ENCODE assay signal across 11 mouse cellular contexts in genomic region chr7:127767671-127768345, GRCm38 (mm10). TPM values are rescaled to one million over a fixed set of nuclear protein-coding genes. Genes with fewer than 3 reads are reported as not detected.
A peak's percentile ranks its signal among the peaks of the same experiment; 100 is the strongest.
DNase-seq lines count a peak whose midpoint lies in the region; ATAC-seq and TF ChIP-seq lines count a peak whose summit lies in the region.
"Had no signal": no experiment of that assay in that cellular context is flagged by ENCODE, and none has a peak within 500 bp of the region (broad histone marks: within the 10 kb centered on the region; RNA-seq: fewer than 3 reads in every experiment).

No protein-coding gene starts in this region.

- no peak overlapping the region for H3K4me3 ChIP-seq in heart, embryonic 12.5 days
- H3K4me3 ChIP-seq in heart, adult 2 months: no peak overlapping the region
- no peak overlapping the region for H3K4me3 ChIP-seq in spleen, adult 2 months (ENCODE audit: extremely low read depth, insufficient read depth, insufficient read length)
- no peak overlapping the region for H3K4me3 ChIP-seq in forebrain, postnatal 0 days (ENCODE audit: low read depth, low read length)
- no peak overlapping the region for H3K4me3 ChIP-seq in midbrain, embryonic 14.5 days (replicated peaks; ENCODE audit: low read depth, low read length)

- TF ChIP-seq CTCF in heart, adult 2 months (IDR thresholded peaks at IDR 0.05): no peak
- TF ChIP-seq CTCF in spleen, adult 2 months (IDR thresholded peaks at IDR 0.05; ENCODE audit: extremely low read depth, insufficient read depth, insufficient read length, insufficient replicate concordance): no peak
- TF ChIP-seq CTCF in forebrain, postnatal 0 days (IDR thresholded peaks at IDR 0.05; ENCODE audit: low read depth): no peak

- peaks cover 3% of the 10 kb centered on the region; the same call in 1 of the 2 replicates for H3K27me3 ChIP-seq in heart, embryonic 12.5 days (replicated peaks)
- H3K27me3 ChIP-seq in heart, adult 2 months (ENCODE audit: control insufficient read depth, insufficient read depth, low read length): no peaks in the 10 kb centered on the region
- no peaks in the 10 kb centered on the region for H3K27me3 ChIP-seq in spleen, adult 2 months (ENCODE audit: control insufficient read depth, insufficient read depth, low read length)
- H3K27me3 ChIP-seq in forebrain, postnatal 0 days (ENCODE audit: insufficient read depth, low read length): no peaks in the 10 kb centered on the region
- no peaks in the 10 kb centered on the region for H3K27me3 ChIP-seq in midbrain, embryonic 14.5 days (ENCODE audit: control insufficient read depth, insufficient read depth, low read length)

- no peak for DNase-seq in heart, adult 2 months
- no peak for DNase-seq in spleen, adult 2 months (ENCODE audit: low read depth in 1 of 2, low spot score in 2 of 2)
- DNase-seq in spleen, adult 12 weeks (ENCODE audit: low spot score): no peak
- DNase-seq in forebrain, postnatal 0 days: no peak
- DNase-seq in midbrain, embryonic 14.5 days: no peak
- no peak for DNase-seq in lung, postnatal 36 days
- DNase-seq in T-cell, adult 2 months (ENCODE audit: low spot score): no peak
- DNase-seq: heart, adult 18-20 months had no signal

- ATAC-seq in heart, embryonic 12.5 days (ENCODE audit: insufficient number of reproducible peaks, low FRiP score): no peak
- ATAC-seq in forebrain, postnatal 0 days: no peak
- ATAC-seq in midbrain, embryonic 14.5 days (ENCODE audit: low FRiP score, low TSS enrichment): no peak

- H3K9me3 ChIP-seq in heart, embryonic 12.5 days (replicated peaks): no peaks in the 10 kb centered on the region
- H3K9me3 ChIP-seq in forebrain, postnatal 0 days (ENCODE audit: low read length): no peaks in the 10 kb centered on the region
- no peaks in the 10 kb centered on the region for H3K9me3 ChIP-seq in midbrain, embryonic 14.5 days (ENCODE audit: control insufficient read depth, low read length)

- H3K79me2 ChIP-seq in heart, adult 2 months (replicated peaks; ENCODE audit: control insufficient read depth, insufficient read depth, low read length): no peaks in the 10 kb centered on the region

- no peak overlapping the region for H3K9ac ChIP-seq in heart, embryonic 12.5 days
- H3K9ac ChIP-seq in heart, adult 2 months (ENCODE audit: low read depth, low read length): no peak overlapping the region
- H3K9ac ChIP-seq in forebrain, postnatal 0 days: no peak overlapping the region
- no peak overlapping the region for H3K9ac ChIP-seq in midbrain, embryonic 14.5 days (replicated peaks; ENCODE audit: low read length)

- WGBS in heart, embryonic 12.5 days: 91% methylated on average over 19 of the region's 19 CpGs
- 92% methylated on average over 19 of the region's 19 CpGs for WGBS in heart, adult 2 months
- 87% methylated on average over 19 of the region's 19 CpGs for WGBS in spleen, adult 2 months
- 90% methylated on average over 19 of the region's 19 CpGs for WGBS in forebrain, postnatal 0 days
- WGBS in midbrain, embryonic 14.5 days: 95% methylated on average over 19 of the region's 19 CpGs

- no peak for TF ChIP-seq POLR2A in heart, adult 2 months (IDR thresholded peaks at IDR 0.05; ENCODE audit: insufficient read depth, low read depth, low read length)
- TF ChIP-seq POLR2A in spleen, adult 2 months (IDR thresholded peaks at IDR 0.05; ENCODE audit: low read depth, low read length): no peak

- intact Hi-C loops in heart, adult 2 months (cut with DNase I): loop anchor here (5.0 to 10.0 kb wide), 2 partner anchors 181 to 253 kb away; partner anchors contain the start of genes Ccdc189, Gm42715, Rnf40 and Srcap

- TF ChIP-seq EP300 in heart, adult 2 months (IDR thresholded peaks at IDR 0.05; ENCODE audit: insufficient read depth, low read depth, low read length): no peak

- peaks cover 49% of the 10 kb centered on the region for H3K36me3 ChIP-seq in heart, embryonic 12.5 days
- no peaks in the 10 kb centered on the region for H3K36me3 ChIP-seq in heart, adult 2 months (ENCODE audit: control insufficient read depth, insufficient read depth, low read length)
- H3K36me3 ChIP-seq in spleen, adult 2 months (ENCODE audit: control insufficient read depth, insufficient read depth, low read length): no peaks in the 10 kb centered on the region
- H3K36me3 ChIP-seq in forebrain, postnatal 0 days (ENCODE audit: insufficient read depth): peaks cover 51% of the 10 kb centered on the region
- peaks cover 55% of the 10 kb centered on the region for H3K36me3 ChIP-seq in midbrain, embryonic 14.5 days (ENCODE audit: control insufficient read depth, insufficient read depth, low read length)

- H3K4me2 ChIP-seq in heart, embryonic 12.5 days: peak overlapping the region; percentile 6; the same call in 1 of the 2 replicates
- no peak overlapping the region for H3K4me2 ChIP-seq in forebrain, postnatal 0 days (ENCODE audit: low read depth)
- no peak overlapping the region for H3K4me2 ChIP-seq in midbrain, embryonic 14.5 days (ENCODE audit: low read length)

- H3K27ac ChIP-seq in heart, embryonic 12.5 days (ENCODE audit: poor library complexity, severe bottlenecking): no peak overlapping the region
- H3K27ac ChIP-seq in heart, adult 2 months: no peak overlapping the region
- H3K27ac ChIP-seq in spleen, adult 2 months (ENCODE audit: insufficient read depth, low read length): peak overlapping the region; percentile 16; the same call in 1 of the 2 replicates
- H3K27ac ChIP-seq in forebrain, postnatal 0 days (ENCODE audit: low read depth, low read length): peak overlapping the region; percentile 79
- 0 out of 2 replicates have a peak overlapping the region, but pooled peaks have one; percentile 49 for H3K27ac ChIP-seq in midbrain, embryonic 14.5 days (replicated peaks; ENCODE audit: low read depth, low read length)

- peaks cover 24% of the 10 kb centered on the region for H3K4me1 ChIP-seq in heart, embryonic 12.5 days (replicated peaks)
- H3K4me1 ChIP-seq in heart, adult 2 months (ENCODE audit: control insufficient read depth, insufficient read depth, low read length): peaks cover 4% of the 10 kb centered on the region; the same call in 1 of the 2 replicates
- H3K4me1 ChIP-seq in spleen, adult 2 months (ENCODE audit: control insufficient read depth, insufficient read depth, insufficient read length): peaks cover 5% of the 10 kb centered on the region; the same call in 1 of the 2 replicates
- H3K4me1 ChIP-seq in forebrain, postnatal 0 days (ENCODE audit: insufficient read depth): peaks cover 7% of the 10 kb centered on the region
- H3K4me1 ChIP-seq in midbrain, embryonic 14.5 days (ENCODE audit: control insufficient read depth, insufficient read depth, low read length): peaks cover 23% of the 10 kb centered on the region

RNA-seq across cellular contexts. Expression of gene Orai3, which starts 1.8 kb away (rescaled TPM):
- polyA plus RNA-seq in heart, embryonic 12.5 days (2016; fragmentation: Nextera tagmentation; extraction: Ambion mirVana): 13.3 and 14.6 TPM in 2 replicates
- 10 to 100 TPM; 21.9 to 23.5 TPM for total RNA-seq in heart, adult 2 months (2021)
- 27.5 and 31.7 TPM in 2 replicates for polyA plus RNA-seq in heart, adult 2 months (2012; rRNA removed)
- polyA plus RNA-seq in spleen, adult 2 months (2012; rRNA removed): 50.3 and 62.9 TPM in 2 replicates
- total RNA-seq in forebrain, postnatal 0 days (2014; rRNA removed): 19.0 and 19.4 TPM in 2 replicates
- 9.6 and 13.4 TPM in 2 replicates for polyA plus RNA-seq in forebrain, postnatal 0 days (2015; fragmentation: Nextera tagmentation; extraction: Ambion mirVana)
- polyA plus RNA-seq in midbrain, embryonic 14.5 days (2014; fragmentation: Nextera tagmentation; extraction: Ambion mirVana): 2.9 and 3.4 TPM in 2 replicates

RNA-seq across cellular contexts. Expression of gene Setd1a, which starts 8.7 kb away (rescaled TPM):
- 12.1 and 14.6 TPM in 2 replicates for polyA plus RNA-seq in heart, embryonic 12.5 days (2016; fragmentation: Nextera tagmentation; extraction: Ambion mirVana)
- 10 to 100 TPM; 16.3 to 18.5 TPM for total RNA-seq in heart, adult 2 months (2021)
- polyA plus RNA-seq in heart, adult 2 months (2012; rRNA removed): 7.1 and 8.6 TPM in 2 replicates
- polyA plus RNA-seq in spleen, adult 2 months (2012; rRNA removed): 13.9 and 14.9 TPM in 2 replicates
- total RNA-seq in forebrain, postnatal 0 days (2014; rRNA removed): 18.2 and 20.7 TPM in 2 replicates
- polyA plus RNA-seq in forebrain, postnatal 0 days (2015; fragmentation: Nextera tagmentation; extraction: Ambion mirVana): 13.2 and 13.7 TPM in 2 replicates
- polyA plus RNA-seq in midbrain, embryonic 14.5 days (2014; fragmentation: Nextera tagmentation; extraction: Ambion mirVana): 24.0 and 27.3 TPM in 2 replicates

RNA-seq across cellular contexts. Expression of gene Gm49388, which starts 17.6 kb away (rescaled TPM):
- polyA plus RNA-seq in heart, embryonic 12.5 days (2016; fragmentation: Nextera tagmentation; extraction: Ambion mirVana): not detected in 2 replicates
- total RNA-seq in heart, adult 2 months (2021): 1 to 10 TPM; 1.6 to 2.6 TPM
- not detected in 2 replicates for polyA plus RNA-seq in heart, adult 2 months (2012; rRNA removed)
- polyA plus RNA-seq in spleen, adult 2 months (2012; rRNA removed): not detected in 2 replicates
- 0.05 TPM in 1 of 2 replicates, not detected in the other for total RNA-seq in forebrain, postnatal 0 days (2014; rRNA removed)
- not detected in 2 replicates for polyA plus RNA-seq in forebrain, postnatal 0 days (2015; fragmentation: Nextera tagmentation; extraction: Ambion mirVana)
- polyA plus RNA-seq in midbrain, embryonic 14.5 days (2014; fragmentation: Nextera tagmentation; extraction: Ambion mirVana): not detected in 2 replicates
- polyA plus RNA-seq: embryonic facial prominence, embryonic 11.5 days; small intestine, adult 2 months had no signal

RNA-seq across cellular contexts. Expression of gene Fbxl19, which starts 23.5 kb away (rescaled TPM):
- polyA plus RNA-seq in heart, embryonic 12.5 days (2016; fragmentation: Nextera tagmentation; extraction: Ambion mirVana): 3.4 and 3.7 TPM in 2 replicates
- 1 to 10 TPM; 3.3 to 3.4 TPM for total RNA-seq in heart, adult 2 months (2021)
- polyA plus RNA-seq in heart, adult 2 months (2012; rRNA removed): 4.1 and 4.8 TPM in 2 replicates
- 17.4 and 23.6 TPM in 2 replicates for polyA plus RNA-seq in spleen, adult 2 months (2012; rRNA removed)
- total RNA-seq in forebrain, postnatal 0 days (2014; rRNA removed): 162 and 178 TPM in 2 replicates
- polyA plus RNA-seq in forebrain, postnatal 0 days (2015; fragmentation: Nextera tagmentation; extraction: Ambion mirVana): 6.9 and 7.9 TPM in 2 replicates
- polyA plus RNA-seq in midbrain, embryonic 14.5 days (2014; fragmentation: Nextera tagmentation; extraction: Ambion mirVana): 7.4 and 15.2 TPM in 2 replicates

RNA-seq across cellular contexts. Expression of gene Hsd3b7, which starts 32.6 kb away (rescaled TPM):
- 19.0 and 21.1 TPM in 2 replicates for polyA plus RNA-seq in heart, embryonic 12.5 days (2016; fragmentation: Nextera tagmentation; extraction: Ambion mirVana)
- total RNA-seq in heart, adult 2 months (2021): 10 to 100 TPM in 1 of 2 experiments, 1 to 10 TPM in 1; 9.8 to 12.9 TPM
- 37.0 and 45.0 TPM in 2 replicates for polyA plus RNA-seq in heart, adult 2 months (2012; rRNA removed)
- 22.7 and 23.6 TPM in 2 replicates for polyA plus RNA-seq in spleen, adult 2 months (2012; rRNA removed)
- total RNA-seq in forebrain, postnatal 0 days (2014; rRNA removed): 7.1 and 8.4 TPM in 2 replicates
- 8.4 and 8.7 TPM in 2 replicates for polyA plus RNA-seq in forebrain, postnatal 0 days (2015; fragmentation: Nextera tagmentation; extraction: Ambion mirVana)
- polyA plus RNA-seq in midbrain, embryonic 14.5 days (2014; fragmentation: Nextera tagmentation; extraction: Ambion mirVana): 6.0 and 7.1 TPM in 2 replicates

Comparison
In these comparisons a context has a peak if more than half of its experiments do, and no peak if none do; other contexts are left out.
1. H3K27ac ChIP-seq: peak in spleen, adult 2 months (single experiment), forebrain, postnatal 0 days (single experiment) and midbrain, embryonic 14.5 days (single experiment); none in heart, embryonic 12.5 days (single experiment) and heart, adult 2 months (single experiment).